Mouse (Mus musculus) C2C12 (cell line): ENCODE measurements around the gene Sept9.

ENCODE experiments used
- CTCF ChIP-seq: IDR thresholded peaks from one replicate; pipeline ENCODE4 v1.5.1; 2011; ENCODE audit not compliant: control insufficient read depth, insufficient read depth, insufficient read length
- MAX ChIP-seq: IDR thresholded peaks from one replicate; pipeline ENCODE4 v1.6.1; 2011; ENCODE audit warnings: mild to moderate bottlenecking, control low read depth
- MYOD1 ChIP-seq: IDR thresholded peaks from one replicate; pipeline ENCODE4 v1.6.1; 2011; ENCODE audit warnings: low read depth; ENCODE audit not compliant: control insufficient read depth, insufficient read length
- USF1 ChIP-seq: IDR thresholded peaks from one replicate; pipeline ENCODE4 v1.6.1; 2011; ENCODE audit warnings: low read depth, mild to moderate bottlenecking, control low read depth, moderate library complexity

GRCm38 (mm10) chr11:117150467-117150966 is 48.9 kb upstream of the Sept9 start:
- TF ChIP-seq MYOD1, result no peak
- TF ChIP-seq CTCF, result no peak
- TF ChIP-seq MAX, result no peak
- no peak for TF ChIP-seq USF1
